Mouse (Mus musculus): ENCODE results near the gene Serpina6. TPM values are rescaled to one million over a fixed set of nuclear protein-coding genes. Genes with fewer than 3 reads are reported as not detected.

Serpina6 gene
- 0.90 and 75.1 TPM in 2 replicates for polyA plus RNA-seq (2014; fragmentation: Nextera tagmentation; extraction: Ambion mirVana)

DNA sequence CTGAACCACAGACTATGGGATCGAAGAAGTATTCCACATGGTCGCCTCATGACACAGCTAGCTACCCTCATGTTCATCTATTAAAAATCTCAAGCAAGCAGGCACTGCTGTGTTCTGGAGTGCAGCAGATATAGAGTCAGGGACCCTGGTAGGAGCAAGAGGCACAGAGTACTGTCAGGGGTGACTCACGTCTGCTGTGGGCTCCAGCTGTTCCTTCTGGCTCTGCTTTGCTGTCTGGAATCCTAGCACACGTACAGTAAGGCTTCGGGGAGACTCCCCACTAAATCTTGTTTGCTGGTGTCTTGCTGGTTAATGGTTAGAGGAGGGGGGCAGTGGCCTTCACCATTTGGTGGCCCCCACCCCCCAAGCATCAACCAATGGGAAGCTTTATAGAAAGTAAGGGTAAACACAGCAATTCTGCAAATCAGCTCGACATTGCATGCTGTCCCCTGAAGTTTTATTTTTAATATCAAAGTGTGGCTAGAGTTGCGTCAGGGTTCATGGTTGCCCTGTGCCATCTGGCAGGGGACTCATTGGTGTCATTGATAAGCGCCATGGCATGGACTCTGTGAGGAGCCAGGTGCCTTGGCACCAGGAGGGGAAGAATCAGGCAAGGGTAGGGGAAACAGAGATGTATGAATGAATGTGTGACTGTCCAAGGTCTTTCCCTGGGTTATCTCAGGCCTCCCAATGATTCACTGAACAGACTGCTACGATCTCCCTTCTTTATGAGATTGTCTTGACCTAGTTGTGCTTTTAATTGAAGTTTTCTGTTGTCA, at the start of gene Serpina6:
Gene Serpina6 (minus strand): TSS at position 365 of the 779 bp plus-strand sequence.
- DNase-seq (ENCODE audit: low spot score) (no peak), ATAC-seq (replicated peaks; ENCODE audit: low FRiP score, low TSS enrichment, low read depth) (no peak)
- WGBS = 70% methylated on average over 9 of the region's 9 CpGs
- Histone ChIP-seq H3K9ac (ENCODE audit: low read length) (no peak within 1 kb of the TSS), H3K4me3 (ENCODE audit: low read depth, low read length) (no peak within 1 kb of the TSS), H3K9me3 (ENCODE audit: control insufficient read depth, low read length) (no peaks in the 10 kb centered on the region), H3K4me2 (ENCODE audit: low read length) (no peak within 1 kb of the TSS), H3K36me3 (ENCODE audit: control insufficient read depth, insufficient read depth, low read length) (no peaks in the 10 kb centered on the region), H3K27me3 (replicated peaks; ENCODE audit: control insufficient read depth, insufficient read depth, low read length) (no peaks in the 10 kb centered on the region), H3K4me1 (replicated peaks; ENCODE audit: control insufficient read depth, insufficient read depth, low read length) (no peaks in the 10 kb centered on the region), H3K27ac (ENCODE audit: low read depth) (no peak within 1 kb of the TSS)

DNA sequence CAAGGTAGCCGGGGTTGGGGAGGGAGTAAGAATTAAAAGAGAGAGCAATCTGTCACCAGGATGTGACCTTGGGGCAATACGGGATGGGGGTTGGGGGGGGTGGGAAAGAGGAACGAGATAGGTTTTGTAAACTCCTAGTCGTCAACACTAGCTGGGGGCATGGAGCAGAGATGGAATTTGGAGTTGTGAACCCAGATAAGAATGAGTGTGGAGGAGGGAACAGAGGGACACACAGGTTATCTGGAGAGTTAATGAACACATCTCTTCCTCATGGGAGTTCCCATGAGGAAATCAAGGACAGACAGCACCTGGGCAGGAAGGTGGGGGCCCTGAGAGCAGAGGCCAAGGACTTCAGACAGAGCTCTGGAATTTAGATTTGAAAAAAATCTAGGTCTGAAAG, 49.1 kb upstream of the Serpina6 start:
- Histone ChIP-seq H3K27ac (ENCODE audit: low read depth) (no peak overlapping the region), H3K9me3 (ENCODE audit: control insufficient read depth, low read length) (no peaks in the 10 kb centered on the region), H3K9ac (ENCODE audit: low read length) (no peak overlapping the region), H3K4me3 (ENCODE audit: low read depth, low read length) (no peak overlapping the region), H3K27me3 (replicated peaks; ENCODE audit: control insufficient read depth, insufficient read depth, low read length) (no peaks in the 10 kb centered on the region), H3K4me2 (ENCODE audit: low read length) (no peak overlapping the region), H3K36me3 (ENCODE audit: control insufficient read depth, insufficient read depth, low read length) (no peaks in the 10 kb centered on the region), H3K4me1 (replicated peaks; ENCODE audit: control insufficient read depth, insufficient read depth, low read length) (no peaks in the 10 kb centered on the region)
- no peak for DNase-seq (ENCODE audit: low spot score)
- 48% methylated on average over 4 of the region's 4 CpGs for WGBS
- no peak for ATAC-seq (replicated peaks; ENCODE audit: low FRiP score, low TSS enrichment, low read depth)

DNA sequence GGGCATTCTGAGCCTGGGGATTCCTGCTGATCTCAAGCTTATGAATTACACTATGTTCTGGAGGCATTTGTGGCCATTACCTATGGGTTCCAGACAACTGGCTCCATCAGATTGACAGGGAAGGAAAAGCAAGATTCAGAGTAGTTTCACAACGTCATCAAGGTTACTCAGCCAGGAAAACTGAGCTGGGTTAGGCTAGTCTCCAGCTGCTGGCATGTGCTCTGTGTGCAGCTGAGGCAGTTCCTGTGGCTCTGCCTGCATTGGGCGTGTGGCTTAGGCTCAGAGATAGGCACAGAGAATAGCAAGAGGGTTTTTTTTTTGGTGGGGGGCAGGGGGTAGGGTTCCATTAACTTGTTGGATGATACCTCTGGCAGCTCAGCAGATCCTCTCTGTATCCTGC, 48.5 kb upstream of the Serpina6 start:
- ATAC-seq (replicated peaks; ENCODE audit: low FRiP score, low TSS enrichment, low read depth) = no peak
- H3K4me1 ChIP-seq (replicated peaks; ENCODE audit: control insufficient read depth, insufficient read depth, low read length) = no peaks in the 10 kb centered on the region
- H3K27me3 ChIP-seq (replicated peaks; ENCODE audit: control insufficient read depth, insufficient read depth, low read length) = no peaks in the 10 kb centered on the region
- H3K27ac ChIP-seq (ENCODE audit: low read depth) = no peak overlapping the region
- no peak for DNase-seq (ENCODE audit: low spot score)
- H3K9ac ChIP-seq (ENCODE audit: low read length) = no peak overlapping the region
- WGBS = 53% methylated on average over 2 of the region's 2 CpGs
- H3K9me3 ChIP-seq (ENCODE audit: control insufficient read depth, low read length) = no peaks in the 10 kb centered on the region
- no peak overlapping the region for H3K4me2 ChIP-seq (ENCODE audit: low read length)
- no peaks in the 10 kb centered on the region for H3K36me3 ChIP-seq (ENCODE audit: control insufficient read depth, insufficient read depth, low read length)
- no peak overlapping the region for H3K4me3 ChIP-seq (ENCODE audit: low read depth, low read length)

DNA sequence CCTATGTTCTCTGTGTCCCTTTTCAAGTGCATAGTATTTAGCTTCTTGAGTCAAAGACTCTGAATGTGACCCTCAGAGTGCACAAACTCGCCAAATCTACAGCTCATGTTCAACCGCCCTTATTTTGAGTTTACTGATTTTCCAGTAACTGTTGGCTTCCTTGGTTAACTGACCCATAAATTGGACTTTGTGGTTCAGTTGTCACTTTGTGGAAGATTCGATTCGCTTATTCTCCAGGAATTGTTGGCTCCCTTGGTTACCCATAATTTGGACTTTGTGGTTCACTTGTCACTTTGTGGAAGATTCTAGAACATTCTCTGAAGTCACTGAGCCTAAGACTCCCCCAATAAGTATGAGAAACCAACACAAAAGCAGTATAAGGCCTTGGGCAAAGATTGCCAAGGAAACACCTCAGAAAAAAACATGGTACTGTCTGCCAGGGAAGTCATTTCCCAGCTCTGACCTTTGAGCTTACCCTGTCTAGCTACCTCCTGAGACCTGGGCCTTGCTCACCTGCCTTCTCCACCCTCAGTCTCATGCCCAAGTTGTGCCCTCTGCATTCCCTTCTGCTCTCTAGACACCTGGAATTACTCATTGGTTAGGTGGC, 43.2 kb upstream of the Serpina6 start:
- no peaks in the 10 kb centered on the region for H3K4me1 ChIP-seq (replicated peaks; ENCODE audit: control insufficient read depth, insufficient read depth, low read length)
- no peak overlapping the region for H3K4me3 ChIP-seq (ENCODE audit: low read depth, low read length)
- H3K9ac ChIP-seq (ENCODE audit: low read length) = no peak overlapping the region
- 83% methylated on average over 4 of the region's 4 CpGs for WGBS
- H3K36me3 ChIP-seq (ENCODE audit: control insufficient read depth, insufficient read depth, low read length) = no peaks in the 10 kb centered on the region
- no peaks in the 10 kb centered on the region for H3K9me3 ChIP-seq (ENCODE audit: control insufficient read depth, low read length)
- H3K27ac ChIP-seq (ENCODE audit: low read depth) = no peak overlapping the region
- DNase-seq (ENCODE audit: low spot score) (no peak), ATAC-seq (replicated peaks; ENCODE audit: low FRiP score, low TSS enrichment, low read depth) (no peak)
- no peak overlapping the region for H3K4me2 ChIP-seq (ENCODE audit: low read length)
- no peaks in the 10 kb centered on the region for H3K27me3 ChIP-seq (replicated peaks; ENCODE audit: control insufficient read depth, insufficient read depth, low read length)

DNA sequence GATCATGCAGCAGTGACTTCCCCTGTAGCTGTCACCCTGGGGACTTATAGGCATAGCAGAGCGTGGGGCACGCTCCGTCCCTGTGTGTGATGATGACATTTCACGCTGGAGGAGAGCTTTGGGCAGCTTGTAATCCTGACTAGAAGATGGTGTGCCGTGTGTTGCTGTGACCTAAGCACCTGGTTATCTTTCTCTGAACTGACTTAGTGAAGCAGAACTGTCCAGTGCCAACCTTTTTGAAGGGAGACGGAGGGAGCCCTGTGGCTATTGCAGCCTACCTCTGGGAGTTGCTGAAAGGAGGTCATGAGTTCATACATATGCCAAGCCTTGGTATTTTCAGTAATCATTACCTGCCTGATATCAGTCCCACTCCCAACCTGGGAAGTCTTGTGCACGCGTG, 38.4 kb upstream of the Serpina6 start, which contains the start of gene Serpina1f:
Gene Serpina1f (minus strand): TSS at position 101 of the 400 bp plus-strand sequence.
- Histone ChIP-seq H3K36me3 (ENCODE audit: control insufficient read depth, insufficient read depth, low read length) (no peaks in the 10 kb centered on the region), H3K9me3 (ENCODE audit: control insufficient read depth, low read length) (no peaks in the 10 kb centered on the region), H3K4me2 (ENCODE audit: low read length) (no peak within 1 kb of the TSS), H3K4me1 (replicated peaks; ENCODE audit: control insufficient read depth, insufficient read depth, low read length) (no peaks in the 10 kb centered on the region), H3K27ac (ENCODE audit: low read depth) (no peak within 1 kb of the TSS), H3K4me3 (ENCODE audit: low read depth, low read length) (no peak within 1 kb of the TSS), H3K27me3 (replicated peaks; ENCODE audit: control insufficient read depth, insufficient read depth, low read length) (no peaks in the 10 kb centered on the region), H3K9ac (ENCODE audit: low read length) (no peak within 1 kb of the TSS)
- ATAC-seq (replicated peaks; ENCODE audit: low FRiP score, low TSS enrichment, low read depth) (no peak), DNase-seq (ENCODE audit: low spot score) (no peak)
- WGBS = 94% methylated on average over 8 of the region's 8 CpGs

DNA sequence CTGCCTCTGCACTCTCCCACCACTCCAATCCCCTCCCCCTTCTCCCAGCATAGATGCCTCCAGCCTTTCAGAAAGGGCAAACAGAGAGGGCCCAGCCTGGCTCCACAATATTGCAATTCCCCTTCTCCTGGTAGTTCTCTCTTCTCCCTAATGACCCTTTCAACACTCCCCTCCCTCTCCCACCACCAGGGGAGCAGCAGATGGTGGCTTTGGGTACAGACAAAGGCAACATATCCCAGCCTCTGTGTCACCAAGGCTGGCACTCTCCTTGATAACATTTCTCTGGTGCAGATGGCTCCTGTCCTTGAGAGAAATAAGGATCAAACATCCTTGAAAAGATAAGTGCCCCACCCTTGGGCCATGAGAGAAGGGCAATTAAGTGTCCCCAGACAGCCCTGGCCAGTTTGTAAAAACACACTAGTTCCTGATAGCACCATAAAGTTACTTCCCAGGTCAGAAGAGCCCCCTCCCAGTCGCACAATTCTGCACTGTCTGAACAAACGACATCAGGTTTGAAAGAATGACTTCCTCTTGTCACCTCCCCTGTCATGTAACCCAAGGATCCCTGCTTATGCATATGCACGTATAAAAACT, 31.3 kb upstream of the Serpina6 start:
- DNase-seq (ENCODE audit: low spot score) (peak; percentile 63), ATAC-seq (replicated peaks; ENCODE audit: low FRiP score, low TSS enrichment, low read depth) (peak; percentile 67)
- no peaks in the 10 kb centered on the region for H3K4me1 ChIP-seq (replicated peaks; ENCODE audit: control insufficient read depth, insufficient read depth, low read length)
- no peak overlapping the region for H3K9ac ChIP-seq (ENCODE audit: low read length)
- peak overlapping the region; percentile 22; the same call in 1 of the 2 replicates for H3K27ac ChIP-seq (ENCODE audit: low read depth)
- no peaks in the 10 kb centered on the region for H3K9me3 ChIP-seq (ENCODE audit: control insufficient read depth, low read length)
- H3K36me3 ChIP-seq (ENCODE audit: control insufficient read depth, insufficient read depth, low read length) = no peaks in the 10 kb centered on the region
- no peaks in the 10 kb centered on the region for H3K27me3 ChIP-seq (replicated peaks; ENCODE audit: control insufficient read depth, insufficient read depth, low read length)
- 12% methylated on average over 3 of the region's 3 CpGs for WGBS
- no peak overlapping the region for H3K4me2 ChIP-seq (ENCODE audit: low read length)
- no peak overlapping the region for H3K4me3 ChIP-seq (ENCODE audit: low read depth, low read length)

DNA sequence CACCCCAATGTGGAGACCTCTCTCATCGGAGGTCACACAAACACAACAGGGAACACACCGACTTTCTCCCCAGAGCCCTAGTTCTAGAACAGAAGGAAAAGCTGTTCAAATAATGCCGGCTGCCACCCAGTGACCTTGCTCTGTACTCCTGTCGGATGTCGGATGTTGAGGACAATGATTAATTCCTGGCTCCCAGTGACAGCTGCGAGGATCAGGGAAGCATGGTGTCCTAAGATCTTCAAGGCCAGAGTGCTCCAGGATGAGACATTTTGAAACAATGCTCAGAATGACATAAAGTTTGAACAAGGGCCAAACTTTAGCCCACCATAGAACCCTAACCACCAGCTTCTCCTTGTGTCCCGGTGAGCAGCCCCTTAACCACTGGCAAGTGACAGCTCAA, 30.0 kb upstream of the Serpina6 start:
- no peak overlapping the region for H3K4me3 ChIP-seq (ENCODE audit: low read depth, low read length)
- no peaks in the 10 kb centered on the region for H3K27me3 ChIP-seq (replicated peaks; ENCODE audit: control insufficient read depth, insufficient read depth, low read length)
- H3K36me3 ChIP-seq (ENCODE audit: control insufficient read depth, insufficient read depth, low read length) = no peaks in the 10 kb centered on the region
- DNase-seq (ENCODE audit: low spot score) = no peak
- no peak for ATAC-seq (replicated peaks; ENCODE audit: low FRiP score, low TSS enrichment, low read depth)
- no peaks in the 10 kb centered on the region for H3K9me3 ChIP-seq (ENCODE audit: control insufficient read depth, low read length)
- H3K4me2 ChIP-seq (ENCODE audit: low read length) = no peak overlapping the region
- no peak overlapping the region for H3K27ac ChIP-seq (ENCODE audit: low read depth)
- no peaks in the 10 kb centered on the region for H3K4me1 ChIP-seq (replicated peaks; ENCODE audit: control insufficient read depth, insufficient read depth, low read length)
- no peak overlapping the region for H3K9ac ChIP-seq (ENCODE audit: low read length)
- 51% methylated on average over 7 of the region's 7 CpGs for WGBS

DNA sequence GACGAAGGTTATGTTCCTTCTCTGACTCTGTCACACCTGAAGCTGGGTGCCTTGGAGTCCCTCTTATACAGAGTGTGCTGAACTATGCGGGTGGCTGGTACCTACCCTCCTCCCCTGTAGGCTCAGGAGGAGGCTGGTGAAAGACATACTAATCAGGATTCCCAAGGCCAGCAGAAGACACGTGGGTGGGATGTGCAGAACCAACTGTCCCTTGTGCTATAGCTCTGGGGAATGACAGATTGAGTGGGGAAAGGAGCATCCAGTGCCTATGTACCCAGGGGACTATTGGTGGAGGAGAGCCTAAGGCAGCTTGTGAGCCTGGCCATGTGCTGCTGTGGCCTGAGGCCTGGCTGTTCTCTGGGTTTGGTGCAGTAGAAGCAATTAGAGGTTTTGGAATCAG, 29.0 kb upstream of the Serpina6 start:
- ATAC-seq (replicated peaks; ENCODE audit: low FRiP score, low TSS enrichment, low read depth) (no peak), DNase-seq (ENCODE audit: low spot score) (no peak)
- no peaks in the 10 kb centered on the region for H3K36me3 ChIP-seq (ENCODE audit: control insufficient read depth, insufficient read depth, low read length)
- no peak overlapping the region for H3K27ac ChIP-seq (ENCODE audit: low read depth)
- H3K4me2 ChIP-seq (ENCODE audit: low read length) = no peak overlapping the region
- H3K27me3 ChIP-seq (replicated peaks; ENCODE audit: control insufficient read depth, insufficient read depth, low read length) = no peaks in the 10 kb centered on the region
- no peaks in the 10 kb centered on the region for H3K9me3 ChIP-seq (ENCODE audit: control insufficient read depth, low read length)
- no peak overlapping the region for H3K9ac ChIP-seq (ENCODE audit: low read length)
- 71% methylated on average over 3 of the region's 3 CpGs for WGBS
- H3K4me1 ChIP-seq (replicated peaks; ENCODE audit: control insufficient read depth, insufficient read depth, low read length) = no peaks in the 10 kb centered on the region
- no peak overlapping the region for H3K4me3 ChIP-seq (ENCODE audit: low read depth, low read length)
